Mouse (Mus musculus) adrenal gland, postnatal 36 days (tissue): ENCODE results near the gene Jade2. TPM values are rescaled to one million over a fixed set of nuclear protein-coding genes. Genes with fewer than 3 reads are reported as not detected.
"Not testable (repeated sequence)": the region's sequence is repeated elsewhere in the genome, so short reads cannot be mapped to it uniquely, and the experiment has no call there.

ENCODE experiments used
- DNase-seq, 2 experiments: peaks; one replicate each; pipeline ENCODE4 v3.0.0; 2021; ENCODE audit warnings: mixed read lengths in 1 of 2
- total RNA-seq, 2 experiments: library from RNA; stranded (reverse); gene quantifications; 2 replicates each; pipeline ENCODE4 v1.2.3; 2021

Gene Jade2
- total RNA-seq, 2 experiments from 2014 or later = 17.8 to 18.3 TPM

DNA sequence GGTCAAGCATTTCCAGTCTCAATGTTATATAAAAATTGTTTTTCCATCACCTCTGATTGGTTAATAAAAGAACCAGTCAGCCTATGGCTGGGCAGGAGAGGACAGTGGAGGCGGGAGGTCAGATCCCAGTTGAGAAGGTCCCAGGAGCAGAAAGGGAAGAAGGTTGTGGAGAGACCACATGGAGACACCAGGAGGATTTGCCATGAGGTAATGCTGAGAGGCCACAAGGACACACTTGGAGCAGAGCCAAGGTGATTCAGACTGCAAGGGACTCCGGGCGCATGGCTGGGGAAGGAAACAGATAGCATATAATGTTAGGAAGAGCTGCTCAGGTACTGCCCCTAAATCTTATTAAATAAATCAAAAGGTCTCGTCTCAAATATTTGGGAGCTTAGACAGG lies 61.2 kb downstream of the Jade2 start:
- peak; percentile 79 to 85 for DNase-seq

DNA sequence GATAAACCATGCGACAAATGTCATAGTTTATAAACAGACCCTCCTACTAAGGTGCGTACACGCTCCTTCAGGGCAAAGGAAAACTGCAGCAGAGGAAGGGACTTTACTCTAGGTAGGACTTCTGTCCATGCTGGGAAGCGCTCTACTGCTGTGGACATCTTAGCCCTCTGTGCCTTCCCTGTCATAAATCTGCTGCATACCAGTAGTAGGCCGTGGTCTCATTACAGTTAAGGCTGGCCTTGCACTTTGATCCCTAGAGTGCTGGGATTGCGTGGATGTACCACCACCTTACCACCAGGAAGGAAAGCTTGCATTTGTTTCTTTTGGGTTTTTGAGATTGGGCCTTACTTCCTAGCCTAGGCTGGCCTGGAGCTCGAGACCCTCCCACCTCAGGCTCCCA lies 66.8 kb downstream of the Jade2 start:
- DNase-seq = no peak

DNA sequence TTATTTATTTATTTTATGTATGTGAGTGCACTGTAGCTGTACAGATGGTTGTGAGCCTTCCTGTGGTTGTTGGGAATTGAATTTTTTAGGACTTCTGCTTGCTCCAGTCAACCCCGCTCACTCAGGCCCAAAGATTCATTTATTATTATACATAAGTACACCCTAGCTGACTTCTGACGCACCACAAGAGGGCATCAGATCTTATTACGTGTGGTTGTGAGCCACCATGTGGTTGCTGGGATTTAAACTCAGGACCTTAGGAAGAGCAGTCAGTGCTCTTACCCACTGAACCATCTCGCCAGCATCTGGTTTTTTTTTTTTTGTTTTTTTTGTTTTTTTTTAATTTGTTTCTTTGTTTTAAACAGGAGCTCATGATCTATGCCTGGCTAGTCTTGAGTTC lies 67.7 kb downstream of the Jade2 start:
- not testable (repeated sequence) for DNase-seq

- DNase-seq = peak; percentile 67 to 69
Observed at GRCm38 (mm10) chr11:51785926-51786325, 71.5 kb downstream of the Jade2 start.

GRCm38 (mm10) chr11:51782721-51783120 lies 74.7 kb downstream of the Jade2 start:
- peak; percentile 15 to 17 for DNase-seq

- no peak for DNase-seq
Observed at GRCm38 (mm10) chr11:51780773-51781267, 76.6 kb downstream of the Jade2 start.

DNA sequence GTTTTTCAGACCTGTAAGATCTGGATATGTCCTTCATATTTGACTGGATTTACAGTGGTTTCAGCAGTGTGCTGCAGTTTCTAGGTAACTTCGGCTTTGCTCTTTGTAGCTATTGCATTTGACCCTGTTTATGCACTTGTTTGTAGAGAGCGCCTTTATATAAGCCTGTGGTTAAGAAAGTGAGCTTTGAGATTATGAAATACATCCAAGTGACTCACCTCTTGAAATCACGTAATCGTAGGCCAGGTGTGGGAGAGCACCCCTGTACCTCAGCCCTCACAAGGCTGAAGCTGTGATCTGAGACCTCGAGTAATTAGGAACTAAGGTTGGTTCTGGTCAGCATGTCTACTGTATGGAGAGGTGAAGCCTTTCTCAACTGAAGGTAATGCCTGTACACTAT lies 80.0 kb downstream of the Jade2 start:
- no peak for DNase-seq

DNA sequence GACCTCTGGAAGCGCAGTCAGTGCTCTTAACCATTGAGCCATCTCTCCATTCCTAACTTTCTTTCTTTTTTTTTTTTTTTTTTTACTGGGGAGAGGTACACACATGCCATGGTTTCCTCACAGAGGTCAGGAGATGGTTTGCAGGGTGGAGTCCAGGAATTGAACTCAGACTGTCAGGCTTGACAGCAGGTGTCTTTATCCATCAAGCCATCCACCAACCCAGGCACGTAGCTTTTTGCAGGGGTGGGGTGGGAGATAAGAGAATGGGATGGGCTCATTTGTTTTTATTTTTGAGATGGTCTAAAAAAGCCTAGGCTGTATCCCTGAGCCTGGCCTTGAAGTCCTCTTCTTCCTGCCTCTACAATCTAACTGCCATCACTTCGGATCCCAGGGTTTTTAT lies 81.9 kb downstream of the Jade2 start:
- no peak for DNase-seq

GRCm38 (mm10) chr11:51768296-51768695 lies 89.2 kb downstream of the Jade2 start:
- no peak for DNase-seq

DNA sequence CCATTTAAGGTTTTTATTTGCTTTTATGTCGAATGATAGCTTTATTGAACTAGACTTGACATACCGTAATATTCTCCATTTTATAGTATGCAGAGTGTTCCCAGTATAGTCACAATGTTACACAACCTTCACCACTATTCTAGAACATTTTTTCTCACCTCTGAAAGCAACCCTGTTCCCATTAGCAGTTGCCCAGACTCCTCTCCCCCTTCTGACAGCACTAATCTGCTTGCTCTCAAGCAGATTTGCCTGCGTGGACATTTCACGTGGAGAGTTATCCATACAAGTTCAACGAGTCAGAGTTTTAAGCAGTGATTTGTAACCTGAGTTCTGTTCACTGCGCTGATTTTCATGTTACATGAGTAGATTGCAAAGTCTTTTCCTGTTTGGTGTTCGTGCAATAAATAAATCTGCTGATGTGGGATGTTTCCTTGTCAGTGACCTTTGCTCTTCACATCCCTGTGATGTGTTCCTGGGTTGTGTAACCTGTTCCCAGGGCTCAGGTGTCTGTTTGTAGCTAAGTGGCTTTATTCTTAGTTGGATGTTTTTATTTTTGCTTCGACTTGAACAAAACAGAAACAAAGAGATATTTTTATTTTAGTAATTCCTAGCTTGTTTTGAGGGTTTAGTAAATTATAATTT lies 89.8 kb downstream of the Jade2 start:
- no peak for DNase-seq

DNA sequence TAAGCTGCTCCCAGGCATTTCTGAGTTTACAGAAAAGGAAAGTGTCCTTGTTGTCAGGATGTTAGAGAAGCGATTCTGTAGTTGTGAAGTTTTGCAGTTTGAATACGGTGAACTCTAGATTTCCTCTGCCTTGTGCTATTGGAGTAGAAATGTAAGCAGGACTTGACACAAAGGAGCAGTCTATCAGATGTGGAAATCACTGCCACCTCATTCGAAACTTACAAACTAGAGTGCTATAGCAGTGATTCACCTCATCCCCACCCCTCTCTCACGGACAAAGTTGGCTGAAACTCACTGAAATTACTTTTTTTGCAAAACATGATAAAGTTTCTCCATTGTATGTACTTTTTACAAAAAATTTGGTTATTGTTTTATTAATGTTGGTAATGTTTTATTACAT lies 92.6 kb downstream of the Jade2 start:
- DNase-seq = no peak

DNA sequence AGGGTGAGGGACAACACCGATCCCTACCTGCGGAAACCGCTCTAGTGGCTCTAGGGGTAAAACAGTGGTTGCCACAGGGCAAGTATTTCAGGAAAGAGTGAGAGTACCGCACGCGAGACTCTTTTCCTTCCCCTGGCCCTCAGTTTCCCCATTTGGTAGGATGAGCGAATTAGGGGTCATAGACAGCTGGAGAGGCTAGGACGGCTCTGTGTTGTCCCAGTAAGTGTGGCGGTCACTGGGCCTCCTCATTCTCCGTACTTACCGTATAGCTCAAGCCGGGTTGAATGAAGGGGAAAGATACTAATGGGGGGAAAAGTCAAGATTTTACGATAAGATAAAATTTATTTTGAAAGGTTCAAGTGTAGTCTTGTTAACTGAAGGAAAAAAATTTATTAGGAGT lies 93.5 kb downstream of the Jade2 start:
- DNase-seq = no peak

Other genes starting within 250 kb of the Jade2 start
- gene Nhp2, start 237.9 kb downstream of the Jade2 start, total RNA-seq = 10 to 100 TPM; 61.5 to 77.5 TPM
- gene Rmnd5b, start 221.8 kb downstream of the Jade2 start, total RNA-seq = 10 to 100 TPM; 35.4 to 54.1 TPM
- 1 to 10 TPM; 7.8 to 7.9 TPM for gene N4bp3, start 206.8 kb downstream of the Jade2 start, total RNA-seq
- gene D930048N14Rik, start 206.7 kb downstream of the Jade2 start, total RNA-seq = 1 to 10 TPM; 1.1 to 1.3 TPM
- 10 to 100 TPM; 52.9 to 65.3 TPM for gene 0610009B22Rik, start 168.8 kb downstream of the Jade2 start, total RNA-seq
- 10 to 100 TPM; 33.9 to 34.9 TPM for gene Sec24a, start 94.0 kb downstream of the Jade2 start, total RNA-seq
- 100 to 1,000 TPM in 1 of 2 experiments, 10 to 100 TPM in 1; 95.5 to 112 TPM for gene Sar1b, start 94.0 kb downstream of the Jade2 start, total RNA-seq
- 10 to 100 TPM; 17.8 to 18.2 TPM for gene Cdkn2aipnl, start 110.0 kb upstream of the Jade2 start, total RNA-seq
- 100 to 1,000 TPM; 145 to 160 TPM for gene Ube2b, start 143.1 kb upstream of the Jade2 start, total RNA-seq
- gene Cdkl3, start 146.6 kb upstream of the Jade2 start, total RNA-seq = 1 to 10 TPM; 3.3 to 4.8 TPM
- 10 to 100 TPM; 78.0 to 84.2 TPM for gene Ppp2ca, start 241.0 kb upstream of the Jade2 start, total RNA-seq